Mouse (Mus musculus) adrenal gland (tissue): ENCODE results near the gene Trdmt1.

Experiments
- intact Hi-C: fragments of 180-260 bp; cut with DNase I; formaldehyde crosslinking; loops from one replicate; pipeline ENCODE4 v1.15.1; 2025

The Trdmt1 gene

GRCm38 (mm10) chr2:13501553-13501952, 42.9 kb downstream of the Trdmt1 start:
- intact Hi-C loops = no loop called here

- intact Hi-C loops = no loop called here
These were observed 44.0 kb downstream of the Trdmt1 start for GRCm38 (mm10) chr2:13500298-13500999.

- intact Hi-C loops = no loop called here
These were observed 45.3 kb downstream of the Trdmt1 start for GRCm38 (mm10) chr2:13499196-13499595.

GRCm38 (mm10) chr2:13496087-13496486, 48.4 kb downstream of the Trdmt1 start:
- intact Hi-C loops = no loop called here

- intact Hi-C loops = no loop called here
These were observed 51.5 kb downstream of the Trdmt1 start for GRCm38 (mm10) chr2:13492927-13493326.

- intact Hi-C loops = no loop called here
These were observed 52.7 kb downstream of the Trdmt1 start, which contains the start of gene Cubn for GRCm38 (mm10) chr2:13491734-13492133. Cubn (minus strand) TSS chr2:13491813.

- intact Hi-C loops = no loop called here
These were observed 54.0 kb downstream of the Trdmt1 start for GRCm38 (mm10) chr2:13490480-13490879.

- intact Hi-C loops = no loop called here
These were observed 58.0 kb downstream of the Trdmt1 start for GRCm38 (mm10) chr2:13486470-13486869.

GRCm38 (mm10) chr2:13484566-13484965, 59.9 kb downstream of the Trdmt1 start:
- intact Hi-C loops = no loop called here

GRCm38 (mm10) chr2:13480744-13481143, 63.7 kb downstream of the Trdmt1 start:
- intact Hi-C loops = no loop called here

GRCm38 (mm10) chr2:13479165-13479564, 65.3 kb downstream of the Trdmt1 start:
- intact Hi-C loops = no loop called here

- intact Hi-C loops = no loop called here
These were observed 74.4 kb downstream of the Trdmt1 start for GRCm38 (mm10) chr2:13470108-13470507.

- intact Hi-C loops = no loop called here
These were observed 74.8 kb downstream of the Trdmt1 start for GRCm38 (mm10) chr2:13469641-13470040.

- intact Hi-C loops = no loop called here
These were observed 77.8 kb downstream of the Trdmt1 start for GRCm38 (mm10) chr2:13466685-13467084.
